Mouse (Mus musculus) CH12.LX (cell line): ENCODE data around the gene Myo15. TPM values are rescaled to one million over a fixed set of nuclear protein-coding genes. Genes with fewer than 3 reads are reported as not detected.
A peak's percentile ranks its signal among the peaks of the same experiment; 100 is the strongest.

Source experiments
- DNase-seq: peaks from one replicate; pipeline ENCODE4 v3.0.0-alpha.2; 2013; ENCODE audit errors: extremely low read depth
- H3K27ac ChIP-seq: 2 replicates; pipeline ENCODE4 v1.5.1; 2012; ENCODE audit warnings: low read depth, mild to moderate bottlenecking, control low read depth, moderate library complexity; ENCODE audit not compliant: insufficient read depth
- H3K27me3 ChIP-seq: replicated peaks from 2 replicates; pipeline ENCODE3; 2012; ENCODE audit warnings: inconsistent platforms
- H3K36me3 ChIP-seq, 2 experiments: replicated peaks in 1 of 2; 2 replicates each; pipeline versions ENCODE3 to v1.6.1; 2012; ENCODE audit warnings: inconsistent platforms in 1 of 2, low read length in 1 of 2, mild to moderate bottlenecking in 1 of 2, mixed read lengths in 1 of 2, moderate library complexity in 1 of 2; ENCODE audit not compliant: control insufficient read depth in 1 of 2, insufficient read depth in 1 of 2
- H3K4me1 ChIP-seq, 2 experiments: 2 replicates each; pipeline ENCODE4 v1.6.1; 2012; ENCODE audit warnings: inconsistent platforms in 1 of 2, moderate library complexity in 1 of 2; ENCODE audit not compliant: insufficient read depth in 2 of 2, control insufficient read depth in 1 of 2
- H3K4me2 ChIP-seq: 2 replicates; pipeline ENCODE4 v1.6.1; 2012; ENCODE audit warnings: low read depth, mild to moderate bottlenecking, control low read depth; ENCODE audit not compliant: poor library complexity, insufficient read depth, severe bottlenecking
- H3K4me3 ChIP-seq, 3 experiments: fragments of 150-350 bp in 1 of 3; sonication (generic) in 1 of 3; replicated peaks in 1 of 3; 2 replicates each; pipeline versions ENCODE3 to v1.5.1; 2011 to 2012; ENCODE audit warnings: low read depth in 2 of 3, low read length in 2 of 3, mild to moderate bottlenecking in 2 of 3, moderate library complexity in 2 of 3, control low read depth in 1 of 3, improper control_type of control experiment in 1 of 3, inconsistent platforms in 1 of 3, mixed read lengths in 1 of 3; ENCODE audit not compliant: poor library complexity in 1 of 3
- H3K79me2 ChIP-seq: replicated peaks from 2 replicates; pipeline ENCODE4 v1.6.1; 2012; ENCODE audit warnings: mild to moderate bottlenecking, moderate library complexity; ENCODE audit not compliant: control insufficient read depth, poor library complexity, insufficient read depth, severe bottlenecking; ENCODE audit errors: extremely low read depth
- H3K9ac ChIP-seq: 2 replicates; pipeline ENCODE4 v1.6.1; 2012; ENCODE audit warnings: low read depth, mild to moderate bottlenecking, control low read depth, moderate library complexity; ENCODE audit not compliant: insufficient read depth
- H3K9me3 ChIP-seq: replicated peaks from 2 replicates; pipeline ENCODE3; 2012; ENCODE audit warnings: low read length, inconsistent platforms, mixed read lengths
- CHD1 ChIP-seq: IDR thresholded peaks from 2 replicates; pipeline ENCODE4 v1.6.1; 2012; ENCODE audit warnings: low read depth, low read length, improper control_type of control experiment, inconsistent platforms
- E2F4 ChIP-seq: IDR thresholded peaks from 2 replicates; pipeline ENCODE4 v1.6.1; 2011; ENCODE audit warnings: low read depth, low read length, improper control_type of control experiment; ENCODE audit not compliant: insufficient replicate concordance
- HCFC1 ChIP-seq: IDR thresholded peaks from 2 replicates; pipeline ENCODE4 v1.6.1; 2012; ENCODE audit warnings: low read depth, mild to moderate bottlenecking, inconsistent platforms, low read length, improper control_type of control experiment
- JUN ChIP-seq: IDR thresholded peaks from 2 replicates; pipeline ENCODE4 v1.6.1; 2011; ENCODE audit warnings: low read depth, mild to moderate bottlenecking, low read length, improper control_type of control experiment, moderate library complexity; ENCODE audit not compliant: insufficient read depth
- KAT2A ChIP-seq: IDR thresholded peaks from 2 replicates; pipeline ENCODE4 v1.6.1; 2012; ENCODE audit warnings: low read length, improper control_type of control experiment, inconsistent platforms; ENCODE audit not compliant: insufficient replicate concordance
- MAFK ChIP-seq: IDR thresholded peaks from 2 replicates; pipeline ENCODE4 v1.6.1; 2011; ENCODE audit warnings: low read length, improper control_type of control experiment; ENCODE audit not compliant: insufficient replicate concordance
- MAX ChIP-seq: IDR thresholded peaks from 2 replicates; pipeline ENCODE4 v1.6.1; 2011; ENCODE audit warnings: low read length, improper control_type of control experiment
- MEF2A ChIP-seq: IDR thresholded peaks from 2 replicates; pipeline ENCODE4 v1.6.1; 2014; ENCODE audit warnings: low read depth, mild to moderate bottlenecking, inconsistent platforms, low read length, improper control_type of control experiment, borderline replicate concordance
- MXI1 ChIP-seq: IDR thresholded peaks from 2 replicates; pipeline ENCODE4 v1.6.1; 2011; ENCODE audit warnings: mild to moderate bottlenecking, low read depth, low read length, improper control_type of control experiment
- MYC ChIP-seq: IDR thresholded peaks from 2 replicates; pipeline ENCODE4 v1.6.1; 2011; ENCODE audit warnings: low read depth, mild to moderate bottlenecking, improper control_type of control experiment, low read length
- NELFE ChIP-seq: IDR thresholded peaks from 2 replicates; pipeline ENCODE4 v1.6.1; 2011; ENCODE audit warnings: low read depth, low read length, improper control_type of control experiment
- PAX5 ChIP-seq: IDR thresholded peaks from 2 replicates; pipeline ENCODE4 v1.6.1; 2012; ENCODE audit warnings: low read length, inconsistent platforms, mixed read lengths
- POLR2A ChIP-seq: IDR thresholded peaks from 2 replicates; pipeline ENCODE4 v1.6.1; 2011; ENCODE audit warnings: low read depth, mild to moderate bottlenecking, improper control_type of control experiment, low read length
- RAD21 ChIP-seq: IDR thresholded peaks from 2 replicates; pipeline ENCODE4 v1.6.1; 2011; ENCODE audit warnings: low read depth, mild to moderate bottlenecking, low read length, improper control_type of control experiment, moderate library complexity
- RCOR1 ChIP-seq: conservative IDR thresholded peaks from 2 replicates; pipeline ENCODE4 v1.6.1; 2012; ENCODE audit warnings: low read depth, mild to moderate bottlenecking, inconsistent platforms, low read length, improper control_type of control experiment
- SIN3A ChIP-seq: IDR thresholded peaks from 2 replicates; pipeline ENCODE4 v1.6.1; 2012; ENCODE audit warnings: low read length, improper control_type of control experiment, inconsistent platforms
- SMC3 ChIP-seq: IDR thresholded peaks from 2 replicates; pipeline ENCODE4 v1.6.1; 2011; ENCODE audit warnings: low read depth, low read length, improper control_type of control experiment
- TBP ChIP-seq: conservative IDR thresholded peaks from 2 replicates; pipeline ENCODE4 v1.6.1; 2011; ENCODE audit warnings: low read depth, low read length, improper control_type of control experiment
- UBTF ChIP-seq: IDR thresholded peaks from 2 replicates; pipeline ENCODE4 v1.6.1; 2012; ENCODE audit warnings: low read depth, mild to moderate bottlenecking, inconsistent platforms, low read length, improper control_type of control experiment, moderate library complexity
- USF1 ChIP-seq: IDR thresholded peaks from 2 replicates; pipeline ENCODE4 v1.6.1; 2014; ENCODE audit warnings: low read depth, mild to moderate bottlenecking, inconsistent platforms, low read length, improper control_type of control experiment
- USF2 ChIP-seq: conservative IDR thresholded peaks from 2 replicates; pipeline ENCODE4 v1.6.1; 2011; ENCODE audit warnings: low read depth, low read length, improper control_type of control experiment
- ZKSCAN1 ChIP-seq: IDR thresholded peaks from 2 replicates; pipeline ENCODE4 v1.6.1; 2012; ENCODE audit warnings: low read depth, inconsistent platforms, low read length, improper control_type of control experiment, borderline replicate concordance
- dilution Hi-C: fragments of 300-500 bp; cut with MboI; formaldehyde crosslinking; loops from 2 replicates; pipeline ENCODE4 v1.14.3; 2020; ENCODE audit warnings: low sequenced_read_pairs; ENCODE audit not compliant: extremely low pct_unique_long_range_greater_than_20kb, extremely low pct_ligation_motif_present
- in situ Hi-C: fragments of 300-500 bp; cut with MboI; formaldehyde crosslinking; loops from 3 replicates; pipeline ENCODE4 v1.14.3; 2019; ENCODE audit warnings: low sequenced_read_pairs, low pct_ligation_motif_present, low pct_unique_long_range_greater_than_20kb, mixed read lengths
- polyA plus RNA-seq: library from polyadenylated mRNA; unstranded; fragments of >175 nt; gene quantifications from 2 replicates; pipeline ENCODE4 v1.2.1, GENCODE M21; 2012; ENCODE audit warnings: low read depth; ENCODE audit not compliant: insufficient read length
- total RNA-seq, 2 experiments: library from RNA; depleted of rRNA; stranded (reverse); fragments of 300-350 nt in 1 of 2; fragments of >200 nt in 1 of 2; gene quantifications; 2 replicates each; pipeline ENCODE4 v1.2.3; 2012 to 2014

The Myo15 gene
- total and polyA plus RNA-seq, 3 experiments: 0.01 to 0.13 (median 0.04) TPM

DNA sequence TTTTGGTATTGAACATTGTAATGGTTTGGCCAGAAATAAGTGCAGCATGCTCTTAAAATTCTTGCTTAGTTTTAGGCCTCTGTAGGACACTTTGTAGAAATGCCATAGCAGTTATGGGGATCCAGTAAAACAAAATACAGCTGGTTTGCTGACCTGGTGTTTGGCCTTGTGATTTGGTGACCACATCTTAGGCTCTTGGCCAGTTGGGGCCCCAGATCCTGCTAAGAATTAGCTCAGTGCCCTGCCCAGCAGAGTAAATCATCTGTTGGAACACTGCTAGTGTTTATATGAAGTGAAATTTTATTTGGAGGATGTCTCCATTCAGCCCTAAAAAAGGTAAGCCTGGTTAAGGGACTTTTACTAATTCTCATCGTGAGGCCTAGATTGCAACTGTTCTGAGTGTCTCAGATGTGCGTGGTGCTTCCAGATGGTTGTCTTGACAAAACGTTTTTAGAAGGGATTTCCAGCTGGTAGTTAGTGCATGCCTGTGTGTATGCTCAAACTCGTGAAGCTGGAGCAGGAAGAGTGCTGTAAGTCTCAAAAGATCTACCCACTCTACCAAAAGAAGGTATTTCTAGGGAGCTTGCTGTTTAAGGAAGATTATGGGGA is 71.0 kb downstream of the Myo15 start:
- peaks cover 68% of the 10 kb centered on the region for H3K79me2 ChIP-seq
- dilution Hi-C loops (no loop called here), in situ Hi-C loops (no loop called here)
- H3K4me2 ChIP-seq: peak overlapping the region; percentile 98
- H3K4me1 ChIP-seq: peaks cover 8 to 50% of the 10 kb centered on the region in 2 experiments; a peak in 3 of 4 replicates
- no peaks in the 10 kb centered on the region for H3K9me3 ChIP-seq
- peak overlapping the region; percentile 39; the same call in 1 of the 2 replicates for H3K27ac ChIP-seq
- H3K36me3 ChIP-seq: peaks cover 9 to 37% of the 10 kb centered on the region in 2 experiments
- H3K4me3 ChIP-seq: peak overlapping the region; percentile 68 to 83 (median 71)
- no peaks in the 10 kb centered on the region for H3K27me3 ChIP-seq
- no peak for TF ChIP-seq USF2
- peak; percentile 3; the same call in 1 of the 2 replicates for TF ChIP-seq CHD1
- TF ChIP-seq JUN: no peak
- no peak for TF ChIP-seq KAT2A
- peak; percentile 65; the same call in 1 of the 2 replicates for TF ChIP-seq MXI1
- TF ChIP-seq MAX: no peak
- peak; percentile 76 for TF ChIP-seq SIN3A
- peak overlapping the region; percentile 86 for H3K9ac ChIP-seq
- DNase-seq: no peak

DNA sequence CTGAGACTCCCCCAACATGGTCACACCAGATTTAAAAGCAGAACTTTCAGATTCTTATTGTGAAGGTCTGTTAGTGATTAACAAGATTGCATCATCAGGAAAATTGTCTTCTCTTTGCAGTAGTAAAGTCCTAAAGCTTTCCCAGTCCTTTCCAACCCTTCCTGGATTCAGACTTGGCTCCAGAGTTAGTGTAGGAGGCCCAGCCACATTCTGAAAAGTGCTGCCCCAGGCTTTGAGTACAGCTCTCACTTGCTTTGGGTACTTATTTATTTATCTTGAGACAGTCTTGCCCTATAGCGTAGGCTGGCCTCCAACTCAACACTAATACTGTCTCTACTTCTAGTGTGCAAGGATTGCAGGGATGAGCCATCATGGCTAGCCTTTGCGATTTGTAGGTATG is 71.6 kb downstream of the Myo15 start:
- Histone ChIP-seq H3K9me3 (no peaks in the 10 kb centered on the region), H3K4me2 (peak overlapping the region; percentile 98), H3K4me1 (peaks cover 8 to 54% of the 10 kb centered on the region in 2 experiments; a peak in 3 of 4 replicates), H3K27me3 (no peaks in the 10 kb centered on the region), H3K36me3 (peaks cover 9 to 43% of the 10 kb centered on the region in 2 experiments), H3K4me3 (peak overlapping the region; percentile 68 to 83 (median 71)), H3K79me2 (peaks cover 74% of the 10 kb centered on the region), H3K9ac (peak overlapping the region; percentile 86), H3K27ac (peak overlapping the region; percentile 8; the same call in 1 of the 2 replicates)
- dilution Hi-C loops: no loop called here
- TF ChIP-seq UBTF (no peak), TBP (no peak), PAX5 (no peak), SMC3 (no peak), RCOR1 (no peak), HCFC1 (no peak), CHD1 (no peak), MEF2A (no peak), SIN3A (no peak), MYC (no peak), KAT2A (no peak), ZKSCAN1 (no peak), NELFE (no peak), E2F4 (no peak), MAFK (no peak), USF1 (no peak), RAD21 (no peak), POLR2A (no peak)
- no peak for DNase-seq
- in situ Hi-C loops: no loop called here
